7 mouse cellular contexts compared by ENCODE assay signal in genomic region chr2:180385231-180385895, GRCm38 (mm10). TPM values are rescaled to one million over a fixed set of nuclear protein-coding genes. Genes with fewer than 3 reads are reported as not detected.
DNase-seq lines count a peak whose midpoint lies in the region; ATAC-seq and TF ChIP-seq lines count a peak whose summit lies in the region.

No protein-coding gene starts in this region.

- TF ChIP-seq CTCF in cortical plate, adult 2 months (IDR thresholded peaks at IDR 0.05; ENCODE audit: extremely low read depth, insufficient read depth, low read length), result no peak
- TF ChIP-seq CTCF in heart, postnatal 0 days (IDR thresholded peaks at IDR 0.05; ENCODE audit: low read depth), result no peak

- TF ChIP-seq POLR2A in cortical plate, adult 2 months (IDR thresholded peaks at IDR 0.05; ENCODE audit: extremely low read depth, insufficient read depth, low read length), result no peak

- peaks cover 21% of the 10 kb centered on the region for H3K27me3 ChIP-seq in forebrain, embryonic 11.5 days (ENCODE audit: control insufficient read depth, insufficient read depth, low read length)
- H3K27me3 ChIP-seq in heart, postnatal 0 days (ENCODE audit: control insufficient read depth, insufficient read depth, low read length), result peaks cover 3% of the 10 kb centered on the region; the same call in 1 of the 2 replicates
- H3K27me3 ChIP-seq in midbrain, embryonic 11.5 days (ENCODE audit: control insufficient read depth, insufficient read depth, low read length), result peaks cover 25% of the 10 kb centered on the region

- no peaks in the 10 kb centered on the region for H3K4me1 ChIP-seq in cortical plate, adult 2 months (ENCODE audit: control insufficient read depth, insufficient read depth, low read length)
- peaks cover 9% of the 10 kb centered on the region; the same call in 1 of the 2 replicates for H3K4me1 ChIP-seq in forebrain, embryonic 11.5 days (replicated peaks; ENCODE audit: control insufficient read depth, insufficient read depth, low read length)
- H3K4me1 ChIP-seq in heart, postnatal 0 days (ENCODE audit: control insufficient read depth, insufficient read depth), result peaks cover 12% of the 10 kb centered on the region
- H3K4me1 ChIP-seq in midbrain, embryonic 11.5 days (ENCODE audit: control insufficient read depth, insufficient read depth, low read length), result peaks cover 11% of the 10 kb centered on the region

- no peaks in the 10 kb centered on the region for H3K9me3 ChIP-seq in forebrain, embryonic 11.5 days (ENCODE audit: control insufficient read depth, low read length)
- H3K9me3 ChIP-seq in heart, postnatal 0 days (replicated peaks; ENCODE audit: control insufficient read depth, low read length), result no peaks in the 10 kb centered on the region
- H3K9me3 ChIP-seq in midbrain, embryonic 11.5 days (ENCODE audit: control insufficient read depth, low read length), result no peaks in the 10 kb centered on the region

- H3K4me2 ChIP-seq in forebrain, embryonic 11.5 days (ENCODE audit: low read depth, low read length, severe bottlenecking), result peak overlapping the region; percentile 88
- H3K4me2 ChIP-seq in heart, postnatal 0 days (ENCODE audit: low read depth, low read length), result peak overlapping the region; percentile 67
- H3K4me2 ChIP-seq in midbrain, embryonic 11.5 days, result peak overlapping the region; percentile 88

- ATAC-seq in forebrain, embryonic 11.5 days (replicated peaks; ENCODE audit: low FRiP score), result peak; percentile 30
- ATAC-seq in heart, postnatal 0 days (ENCODE audit: insufficient read depth, low read depth), result peak; percentile 89
- ATAC-seq in midbrain, embryonic 11.5 days (ENCODE audit: low FRiP score), result peak; percentile 68

- H3K9ac ChIP-seq in forebrain, embryonic 11.5 days (ENCODE audit: low read length), result peak overlapping the region; percentile 39; the same call in 1 of the 2 replicates
- H3K9ac ChIP-seq in heart, postnatal 0 days (replicated peaks; ENCODE audit: low read depth, low read length), result peak overlapping the region; percentile 98
- H3K9ac ChIP-seq in midbrain, embryonic 11.5 days (ENCODE audit: low read length), result peak overlapping the region; percentile 33

- H3K36me3 ChIP-seq in forebrain, embryonic 11.5 days (ENCODE audit: control insufficient read depth, insufficient read depth, low read length), result no peaks in the 10 kb centered on the region
- H3K36me3 ChIP-seq in heart, postnatal 0 days (replicated peaks; ENCODE audit: control insufficient read depth, insufficient read depth, low read length), result no peaks in the 10 kb centered on the region
- H3K36me3 ChIP-seq in midbrain, embryonic 11.5 days (ENCODE audit: control insufficient read depth, insufficient read depth, low read length), result no peaks in the 10 kb centered on the region

- peak; percentile 67 for DNase-seq in forebrain, embryonic 11.5 days (ENCODE audit: low spot score)
- peak; percentile 94 for DNase-seq in heart, postnatal 0 days (ENCODE audit: low spot score)
- DNase-seq in midbrain, embryonic 11.5 days (ENCODE audit: low spot score, missing footprints), result peak; percentile 84
- DNase-seq in left cerebral cortex, postnatal 25 days (ENCODE audit: low spot score in 2 of 2), result no peak
- no peak for DNase-seq in right cerebral cortex, postnatal 14 days
- DNase-seq in testis, postnatal 10 days (ENCODE audit: low spot score), result no peak

- intact Hi-C loops in left cerebral cortex, postnatal 25 days (cut with DNase I), result no loop called here

- H3K4me3 ChIP-seq in cortical plate, adult 2 months (ENCODE audit: insufficient read depth, low read length), result peak overlapping the region; percentile 23; the same call in 1 of the 2 replicates
- peak overlapping the region; percentile 38; the same call in 1 of the 2 replicates for H3K4me3 ChIP-seq in forebrain, embryonic 11.5 days (ENCODE audit: low read depth, low read length)
- H3K4me3 ChIP-seq in heart, postnatal 0 days (ENCODE audit: low read depth, low read length), result peak overlapping the region; percentile 69
- peak overlapping the region; percentile 42 for H3K4me3 ChIP-seq in midbrain, embryonic 11.5 days (ENCODE audit: low read depth, low read length)

- H3K27ac ChIP-seq in cortical plate, adult 2 months (ENCODE audit: insufficient read depth, low read length), result no peak overlapping the region
- H3K27ac ChIP-seq in forebrain, embryonic 11.5 days (ENCODE audit: low read depth, low read length), result no peak overlapping the region
- H3K27ac ChIP-seq in heart, postnatal 0 days (ENCODE audit: low read depth), result peak overlapping the region; percentile 99
- H3K27ac ChIP-seq in midbrain, embryonic 11.5 days (ENCODE audit: low read depth, low read length), result no peak overlapping the region

- TF ChIP-seq EP300 in heart, postnatal 0 days (IDR thresholded peaks at IDR 0.05; ENCODE audit: low read depth), result peak; percentile 96

- WGBS in forebrain, embryonic 11.5 days, result 2% methylated on average over 25 of the region's 26 CpGs
- WGBS in heart, postnatal 0 days, result 3% methylated on average over 24 of the region's 26 CpGs
- WGBS in midbrain, embryonic 11.5 days, result 5% methylated on average over 24 of the region's 26 CpGs

RNA-seq across cellular contexts. Expression of gene Gata5, which starts 50.9 kb away (rescaled TPM):
- polyA plus RNA-seq in cortical plate, adult 2 months (2012; rRNA removed), result not detected in 2 replicates
- 0.05 TPM in 1 of 2 replicates, not detected in the other for polyA plus RNA-seq in forebrain, embryonic 11.5 days (2014; fragmentation: Nextera tagmentation; extraction: Ambion mirVana)
- 2.7 and 5.7 TPM in 2 replicates for total RNA-seq in heart, postnatal 0 days (2014; rRNA removed; ENCODE audit: low replicate concordance)
- polyA plus RNA-seq in heart, postnatal 0 days (2015; fragmentation: Nextera tagmentation; extraction: Ambion mirVana), result 1.2 and 1.8 TPM in 2 replicates
- polyA plus RNA-seq in midbrain, embryonic 11.5 days (2014; fragmentation: Nextera tagmentation; extraction: Ambion mirVana), result not detected in 2 replicates
- not detected for total RNA-seq in left cerebral cortex, postnatal 25 days (2021)

Comparison
In these comparisons a context has a peak if more than half of its experiments do, and no peak if none do; other contexts are left out.
1. ATAC-seq: peak in every context shown above with its lines; median percentile 89 in heart, postnatal 0 days; 68 in midbrain, embryonic 11.5 days; 30 in forebrain, embryonic 11.5 days.
2. DNase-seq: peak in forebrain, embryonic 11.5 days (single experiment), heart, postnatal 0 days (single experiment) and midbrain, embryonic 11.5 days (single experiment); none in left cerebral cortex, postnatal 25 days (0 of 2), right cerebral cortex, postnatal 14 days (single experiment) and testis, postnatal 10 days (single experiment).
3. H3K9ac ChIP-seq: peak in every context shown above with its lines; median percentile 98 in heart, postnatal 0 days; 39 in forebrain, embryonic 11.5 days; 33 in midbrain, embryonic 11.5 days.
4. Peak in every context shown above with its lines, with median percentiles within 50 percentile points of each other: H3K4me3 ChIP-seq and H3K4me2 ChIP-seq.